ENCODE assay signal across 12 mouse cellular contexts in genomic region chr4:69471200-69471599, GRCm38 (mm10).
DNase-seq lines count a peak whose midpoint lies in the region; ATAC-seq lines count a peak whose summit lies in the region.
"Had no signal": no experiment of that assay in that cellular context is flagged by ENCODE, and none has a peak within 500 bp of the region (broad histone marks: within the 10 kb centered on the region; RNA-seq: fewer than 3 reads in every experiment).

No protein-coding gene starts in this region.

- no peak overlapping the region for H3K9ac ChIP-seq in kidney, embryonic 14.5 days (ENCODE audit: low read depth, low read length)
- H3K9ac ChIP-seq: liver, embryonic 14.5 days had no signal

- no peak for DNase-seq in kidney, postnatal 36 days
- DNase-seq in right cerebral cortex, adult 18-20 months, result peak; percentile 54
- DNase-seq in right cerebral cortex, postnatal 4 days, result no peak
- peak; percentile 24 to 70 for DNase-seq in left cerebral cortex, postnatal 25 days (ENCODE audit: low spot score in 2 of 2)
- DNase-seq in telencephalon, adult 2 months (ENCODE audit: low read depth, low spot score), result peak; percentile 46
- DNase-seq in adrenal gland, postnatal 25 days, result no peak
- no peak for DNase-seq in layer of hippocampus, postnatal 14 days (ENCODE audit: low spot score in 2 of 2)
- DNase-seq: adrenal gland, adult 2 months; gastrocnemius, adult 2 months; lung, postnatal 4 days had no signal

- 31% methylated on average over 1 of the region's 1 CpGs for WGBS in kidney, embryonic 14.5 days

- H3K4me3 ChIP-seq in kidney, embryonic 14.5 days (ENCODE audit: low read length), result no peak overlapping the region
- H3K4me3 ChIP-seq: gastrocnemius, adult 2 months had no signal

- H3K27me3 ChIP-seq in kidney, embryonic 14.5 days (ENCODE audit: control insufficient read depth, insufficient read depth, low read length), result no peaks in the 10 kb centered on the region

- peaks cover 4% of the 10 kb centered on the region; the same call in 1 of the 2 replicates for H3K4me1 ChIP-seq in kidney, embryonic 14.5 days (ENCODE audit: control insufficient read depth, insufficient read depth, low read length)

- H3K4me2 ChIP-seq in kidney, embryonic 14.5 days (replicated peaks; ENCODE audit: low read depth, low read length), result no peak overlapping the region

- no peaks in the 10 kb centered on the region for H3K9me3 ChIP-seq in kidney, embryonic 14.5 days (ENCODE audit: control insufficient read depth, low read length)

- no peaks in the 10 kb centered on the region for H3K36me3 ChIP-seq in kidney, embryonic 14.5 days (ENCODE audit: control insufficient read depth, insufficient read depth, low read length)

- no peak overlapping the region for H3K27ac ChIP-seq in kidney, embryonic 14.5 days (ENCODE audit: low read depth, low read length)
- H3K27ac ChIP-seq: gastrocnemius, adult 2 months; liver, embryonic 14.5 days had no signal

- peak; percentile 95 for ATAC-seq in kidney, embryonic 14.5 days (ENCODE audit: low FRiP score, low TSS enrichment)

- intact Hi-C loops in left cerebral cortex, postnatal 25 days (cut with DNase I), result no loop called here

Comparison
In these comparisons a context has a peak if more than half of its experiments do, and no peak if none do; other contexts are left out.
1. DNase-seq: peak in right cerebral cortex, adult 18-20 months (single experiment), left cerebral cortex, postnatal 25 days (2 of 2) and telencephalon, adult 2 months (single experiment); none in kidney, postnatal 36 days (0 of 2), right cerebral cortex, postnatal 4 days (single experiment), adrenal gland, postnatal 25 days (single experiment) and layer of hippocampus, postnatal 14 days (0 of 2).